Mouse (Mus musculus) limb, embryonic 11.5 days (tissue): ENCODE results near the gene Olfr177. TPM values are rescaled to one million over a fixed set of nuclear protein-coding genes. Genes with fewer than 3 reads are reported as not detected.

ENCODE experiments used
- ATAC-seq: fragments of 200-750 bp; cut with Nextera tagmentation; 2 replicates; pipeline ENCODE4 v1.8.0; 2017; ENCODE audit warnings: low read depth; ENCODE audit not compliant: insufficient number of reproducible peaks, low FRiP score, low TSS enrichment
- DNase-seq: peaks from one replicate; pipeline ENCODE4 v3.0.0-alpha.2; 2015; ENCODE audit warnings: low spot score
- H3K27ac ChIP-seq: fragments of 300-500 bp; sonication (generic); replicated peaks from 2 replicates; pipeline ENCODE4 v1.5.1; 2014; ENCODE audit warnings: low read depth, mild to moderate bottlenecking, low read length
- H3K27me3 ChIP-seq: fragments of 300-500 bp; sonication (generic); 2 replicates; pipeline ENCODE4 v1.6.1; 2014; ENCODE audit warnings: mild to moderate bottlenecking, low read length, mixed read lengths; ENCODE audit not compliant: control insufficient read depth, insufficient read depth
- H3K36me3 ChIP-seq: fragments of 300-500 bp; sonication (generic); 2 replicates; pipeline ENCODE4 v1.6.1; 2014; ENCODE audit warnings: mild to moderate bottlenecking, low read length, moderate library complexity, mixed read lengths; ENCODE audit not compliant: control insufficient read depth, insufficient read depth
- H3K4me1 ChIP-seq: fragments of 300-500 bp; sonication (generic); 2 replicates; pipeline ENCODE4 v1.6.1; 2014; ENCODE audit warnings: low read length, mixed read lengths; ENCODE audit not compliant: control insufficient read depth, insufficient read depth
- H3K4me2 ChIP-seq: fragments of 300-500 bp; sonication (generic); 2 replicates; pipeline ENCODE4 v1.6.1; 2014; ENCODE audit warnings: low read depth, mild to moderate bottlenecking, moderate library complexity; ENCODE audit not compliant: severe bottlenecking
- H3K4me3 ChIP-seq: fragments of 300-500 bp; sonication (generic); 2 replicates; pipeline ENCODE4 v1.5.1; 2014; ENCODE audit warnings: low read depth, low read length
- H3K9ac ChIP-seq: fragments of 300-500 bp; sonication (generic); 2 replicates; pipeline ENCODE4 v1.6.1; 2014; ENCODE audit warnings: mild to moderate bottlenecking, low read length
- H3K9me3 ChIP-seq: fragments of 300-500 bp; sonication (generic); 2 replicates; pipeline ENCODE4 v1.6.1; 2016; ENCODE audit warnings: low read length; ENCODE audit not compliant: control insufficient read depth
- WGBS: fragments of 180-500 bp; shearing (Covaris S2); extraction: QIAGEN DNeasy Blood & Tissue Kit; methylation state at CpG from one replicate; pipeline ENCODE4 v1.1.7; 2014; 5-methylcytosine and 5-hydroxymethylcytosine counted together
- polyA plus RNA-seq: library from polyadenylated mRNA; unstranded; fragments of >200 nt; fragmentation: Nextera tagmentation; extraction: Ambion mirVana; gene quantifications from 2 replicates; pipeline ENCODE4 v1.2.1, GENCODE M21; 2014

Gene Olfr177
- polyA plus RNA-seq = not detected in 2 replicates

GRCm38 (mm10) chr16:58874668-58875067 is at the start of gene Olfr177:
Gene Olfr177, minus strand, starts transcription at chr16:58874768.
- no peak within 1 kb of the TSS for H3K27ac ChIP-seq
- no peaks in the 10 kb centered on the region for H3K36me3 ChIP-seq
- no peaks in the 10 kb centered on the region for H3K4me1 ChIP-seq
- H3K9me3 ChIP-seq = no peaks in the 10 kb centered on the region
- H3K27me3 ChIP-seq = no peaks in the 10 kb centered on the region
- no peak within 1 kb of the TSS for H3K4me2 ChIP-seq
- H3K4me3 ChIP-seq = no peak within 1 kb of the TSS
- DNase-seq (no peak), ATAC-seq (no peak)
- 71% methylated on average over 1 of the region's 1 CpGs for WGBS
- H3K9ac ChIP-seq = no peak within 1 kb of the TSS

- H3K27me3 ChIP-seq = no peaks in the 10 kb centered on the region
- no peaks in the 10 kb centered on the region for H3K36me3 ChIP-seq
- H3K4me2 ChIP-seq = no peak within 1 kb of the TSS
- no peak within 1 kb of the TSS for H3K27ac ChIP-seq
- WGBS = 90% methylated on average over 3 of the region's 3 CpGs
- no peak for DNase-seq
- no peak within 1 kb of the TSS for H3K4me3 ChIP-seq
- H3K9ac ChIP-seq = no peak within 1 kb of the TSS
- no peak for ATAC-seq
- H3K9me3 ChIP-seq = no peaks in the 10 kb centered on the region
- H3K4me1 ChIP-seq = no peaks in the 10 kb centered on the region
Measured at GRCm38 (mm10) chr16:58891963-58892362, 17.4 kb upstream of the Olfr177 start, which contains the start of gene Olfr178. Gene Olfr178, minus strand, starts transcription at chr16:58892063.

GRCm38 (mm10) chr16:58884416-58884815 is 9.8 kb upstream of the Olfr177 start:
- Histone ChIP-seq H3K4me2 (no peak overlapping the region), H3K4me1 (no peaks in the 10 kb centered on the region), H3K9ac (no peak overlapping the region), H3K9me3 (no peaks in the 10 kb centered on the region), H3K4me3 (no peak overlapping the region), H3K36me3 (no peaks in the 10 kb centered on the region), H3K27me3 (no peaks in the 10 kb centered on the region), H3K27ac (no peak overlapping the region)
- ATAC-seq (no peak), DNase-seq (no peak)
- WGBS = 94% methylated on average over 2 of the region's 2 CpGs

- no peak overlapping the region for H3K4me3 ChIP-seq
- H3K9me3 ChIP-seq = no peaks in the 10 kb centered on the region
- WGBS = 81% methylated on average over 1 of the region's 1 CpGs
- H3K27ac ChIP-seq = no peak overlapping the region
- H3K4me2 ChIP-seq = no peak overlapping the region
- no peak overlapping the region for H3K9ac ChIP-seq
- DNase-seq = no peak
- no peaks in the 10 kb centered on the region for H3K27me3 ChIP-seq
- no peaks in the 10 kb centered on the region for H3K4me1 ChIP-seq
- no peak for ATAC-seq
- no peaks in the 10 kb centered on the region for H3K36me3 ChIP-seq
Measured at GRCm38 (mm10) chr16:58861479-58861878, 13.1 kb downstream of the Olfr177 start.

- Histone ChIP-seq H3K4me3 (no peak overlapping the region), H3K27me3 (no peaks in the 10 kb centered on the region), H3K36me3 (no peaks in the 10 kb centered on the region), H3K9ac (no peak overlapping the region), H3K27ac (no peak overlapping the region), H3K4me1 (no peaks in the 10 kb centered on the region), H3K9me3 (no peaks in the 10 kb centered on the region), H3K4me2 (no peak overlapping the region)
- WGBS = 97% methylated on average over 2 of the region's 2 CpGs
- ATAC-seq (no peak), DNase-seq (no peak)
Measured at GRCm38 (mm10) chr16:58860032-58860737, 14.4 kb downstream of the Olfr177 start.

- Histone ChIP-seq H3K4me1 (no peaks in the 10 kb centered on the region), H3K9me3 (no peaks in the 10 kb centered on the region), H3K36me3 (no peaks in the 10 kb centered on the region), H3K27ac (no peak within 1 kb of the TSS), H3K4me2 (no peak within 1 kb of the TSS), H3K9ac (no peak within 1 kb of the TSS), H3K27me3 (no peaks in the 10 kb centered on the region), H3K4me3 (no peak within 1 kb of the TSS)
- ATAC-seq (no peak), DNase-seq (no peak)
- 73% methylated on average over 1 of the region's 1 CpGs for WGBS
Measured at GRCm38 (mm10) chr16:58826732-58827319, 47.7 kb downstream of the Olfr177 start, which contains the start of gene Olfr175-ps1. Gene Olfr175-ps1, minus strand, starts transcription at chr16:58826782.

Other genes with a start within 250 kb of the Olfr177 start
- gene E330017A01Rik, start 236.0 kb downstream of the Olfr177 start, polyA plus RNA-seq = not detected in 2 replicates
- gene Cpox, start 204.5 kb downstream of the Olfr177 start, polyA plus RNA-seq = 21.9 and 23.5 TPM in 2 replicates
- not detected in 2 replicates for gene Gpr15, start 155.7 kb downstream of the Olfr177 start, polyA plus RNA-seq
- 126 and 129 TPM in 2 replicates for gene Cldnd1, start 146.9 kb downstream of the Olfr177 start, polyA plus RNA-seq
- not detected in 2 replicates for gene Olfr172, start 111.6 kb downstream of the Olfr177 start, polyA plus RNA-seq
- not detected in 2 replicates for gene Olfr173, start 74.5 kb downstream of the Olfr177 start, polyA plus RNA-seq
- gene Olfr175-ps1, start 48.0 kb downstream of the Olfr177 start, polyA plus RNA-seq = not detected in 2 replicates
- not detected in 2 replicates for gene Olfr178, start 17.3 kb upstream of the Olfr177 start, polyA plus RNA-seq
- not detected in 2 replicates for gene Olfr181, start 54.0 kb upstream of the Olfr177 start, polyA plus RNA-seq
- not detected in 2 replicates for gene Olfr180, start 54.6 kb upstream of the Olfr177 start, polyA plus RNA-seq
- not detected in 2 replicates for gene Olfr183, start 120.6 kb upstream of the Olfr177 start, polyA plus RNA-seq
- gene Olfr186, start 155.5 kb upstream of the Olfr177 start, polyA plus RNA-seq = not detected in 2 replicates
- not detected in 2 replicates for gene Olfr187, start 165.0 kb upstream of the Olfr177 start, polyA plus RNA-seq
- gene Olfr190, start 203.2 kb upstream of the Olfr177 start, polyA plus RNA-seq = not detected in 2 replicates
- not detected in 2 replicates for gene Olfr191, start 215.1 kb upstream of the Olfr177 start, polyA plus RNA-seq
- not detected in 2 replicates for gene Olfr193, start 237.1 kb upstream of the Olfr177 start, polyA plus RNA-seq
- not detected in 2 replicates for gene Olfr194, start 246.3 kb upstream of the Olfr177 start, polyA plus RNA-seq